Mouse (Mus musculus) ovary, adult 18-20 months (tissue): Measurements from ENCODE around the gene Elavl2.

Experiments
- DNase-seq: peaks from one replicate; pipeline ENCODE4 v3.0.0; 2022; ENCODE audit warnings: low spot score, mixed read lengths

Gene Elavl2

GRCm38 (mm10) chr4:91213917-91214316 lies 186.7 kb downstream of the Elavl2 start:
- no peak for DNase-seq

- no peak for DNase-seq
These were observed 191.9 kb downstream of the Elavl2 start for GRCm38 (mm10) chr4:91208415-91209292.
